Mouse (Mus musculus): ENCODE data around the gene Il3. TPM values are rescaled to one million over a fixed set of nuclear protein-coding genes. Genes with fewer than 3 reads are reported as not detected.

Il3 gene
- polyA plus RNA-seq (2021; fragmentation: Nextera tagmentation): not detected in 2 replicates
- long read RNA-seq, experiment 1: 0 reads
- long read RNA-seq, experiment 2: 0 reads

GRCm38 (mm10) chr11:54267177-54267576 lies at the start of gene Il3:
Gene Il3, minus strand, starts transcription at chr11:54267277.

GRCm38 (mm10) chr11:54303728-54304470 lies 36.8 kb upstream of the Il3 start, which contains the start of gene Acsl6:
Gene Acsl6, plus strand, starts transcription at chr11:54303798.

GRCm38 (mm10) chr11:54248940-54249717 lies 17.9 kb downstream of the Il3 start, which contains the start of gene Csf2:
Gene Csf2, minus strand, starts transcription at chr11:54249667.

Other genes starting within 250 kb of the Il3 start
- 7.4 and 8.4 TPM in 2 replicates for gene Slc22a4, start 239.2 kb downstream of the Il3 start, polyA plus RNA-seq (2021; fragmentation: Nextera tagmentation)
- gene Pdlim4, start 198.3 kb downstream of the Il3 start, polyA plus RNA-seq (2021; fragmentation: Nextera tagmentation): 34.8 and 38.8 TPM in 2 replicates
- 6.3 and 6.4 TPM in 2 replicates for gene P4ha2, start 167.2 kb downstream of the Il3 start, polyA plus RNA-seq (2021; fragmentation: Nextera tagmentation)
- not detected in 2 replicates for gene Csf2, start 17.6 kb downstream of the Il3 start, polyA plus RNA-seq (2021; fragmentation: Nextera tagmentation)
- gene Acsl6, start 36.5 kb upstream of the Il3 start, polyA plus RNA-seq (2021; fragmentation: Nextera tagmentation): 158 and 190 TPM in 2 replicates
- gene Meikin, start 103.4 kb upstream of the Il3 start, polyA plus RNA-seq (2021; fragmentation: Nextera tagmentation): not detected in 2 replicates
- gene Fnip1, start 170.9 kb upstream of the Il3 start, polyA plus RNA-seq (2021; fragmentation: Nextera tagmentation): 4.0 and 5.9 TPM in 2 replicates

Measured in left cerebral cortex, adult 6 months (tissue).